Mouse (Mus musculus): ENCODE measurements around the gene Eno3.

GRCm38 (mm10) chr11:70630129-70630528 is 26.9 kb upstream of the Eno3 start:
- TF ChIP-seq CTCF (conservative IDR thresholded peaks at IDR 0.05; ENCODE audit: insufficient read depth, insufficient read length, low read depth, low read length) = no peak
- no peak for TF ChIP-seq POLR2A (IDR thresholded peaks at IDR 0.05; ENCODE audit: low read depth, low read length)
